Mouse (Mus musculus) myocyte (in vitro differentiated cells): ENCODE results near the gene Mars. TPM values are rescaled to one million over a fixed set of nuclear protein-coding genes. Genes with fewer than 3 reads are reported as not detected.

ENCODE experiments used
- H3K27me3 ChIP-seq: one replicate; pipeline ENCODE4 v1.6.1; 2011; ENCODE audit not compliant: control insufficient read depth, insufficient read depth, insufficient read length
- H3K36me3 ChIP-seq: one replicate; pipeline ENCODE4 v1.6.1; 2011; ENCODE audit not compliant: control insufficient read depth, insufficient read depth
- H3K4me2 ChIP-seq: one replicate; pipeline ENCODE4 v1.6.1; 2011; ENCODE audit warnings: low read depth, control low read depth
- H3K4me3 ChIP-seq: one replicate; pipeline ENCODE4 v1.5.1; 2011; ENCODE audit warnings: mild to moderate bottlenecking, control low read depth, moderate library complexity
- H3K79me2 ChIP-seq: one replicate; pipeline ENCODE4 v1.6.1; 2011; ENCODE audit not compliant: control insufficient read depth, insufficient read depth
- H3ac ChIP-seq: one replicate; pipeline ENCODE4 v1.6.1; 2011; ENCODE audit not compliant: control insufficient read depth, insufficient read length
- CEBPB ChIP-seq: IDR thresholded peaks from 2 replicates; pipeline ENCODE4 v1.6.1; 2011; ENCODE audit warnings: mild to moderate bottlenecking, moderate library complexity; ENCODE audit not compliant: poor library complexity, insufficient read depth, severe bottlenecking
- E2F4 ChIP-seq: IDR thresholded peaks from one replicate; pipeline ENCODE4 v1.6.1; 2011; ENCODE audit warnings: mild to moderate bottlenecking, control low read depth, moderate library complexity; ENCODE audit not compliant: insufficient read depth
- MAX ChIP-seq: IDR thresholded peaks from one replicate; pipeline ENCODE4 v1.6.1; 2011; ENCODE audit warnings: low read depth, mild to moderate bottlenecking, control low read depth
- MYOD1 ChIP-seq, 3 experiments: IDR thresholded peaks; one replicate each; pipeline ENCODE4 v1.6.1; 2011; ENCODE audit warnings: control low read depth in 2 of 3, low read depth in 2 of 3, mild to moderate bottlenecking in 2 of 3, moderate library complexity in 1 of 3; ENCODE audit not compliant: insufficient read length in 2 of 3, control insufficient read depth in 1 of 3
- MYOG ChIP-seq, 3 experiments: IDR thresholded peaks; one replicate each; pipeline ENCODE4 v1.6.1; 2011; ENCODE audit warnings: control low read depth in 2 of 3, low read depth in 2 of 3, mild to moderate bottlenecking in 2 of 3; ENCODE audit not compliant: insufficient read length in 2 of 3, control insufficient read depth in 1 of 3, insufficient read depth in 1 of 3
- POLR2A ChIP-seq: IDR thresholded peaks from one replicate; pipeline ENCODE4 v1.6.1; 2011; ENCODE audit warnings: low read depth, mild to moderate bottlenecking, control low read depth, moderate library complexity; ENCODE audit not compliant: insufficient read length
- POLR2AphosphoS2 ChIP-seq: IDR thresholded peaks from one replicate; pipeline ENCODE4 v1.6.1; 2011; ENCODE audit warnings: low read depth, control low read depth; ENCODE audit not compliant: insufficient read length
- REST ChIP-seq: IDR thresholded peaks from one replicate; pipeline ENCODE4 v1.6.1; 2011; ENCODE audit warnings: mild to moderate bottlenecking, control low read depth, moderate library complexity; ENCODE audit not compliant: insufficient read depth, insufficient read length
- SRF ChIP-seq: IDR thresholded peaks from one replicate; pipeline ENCODE4 v1.6.1; 2011; ENCODE audit warnings: low read depth; ENCODE audit not compliant: control insufficient read depth, insufficient read length
- TCF12 ChIP-seq: IDR thresholded peaks from one replicate; pipeline ENCODE4 v1.6.1; 2011; ENCODE audit warnings: mild to moderate bottlenecking, control low read depth; ENCODE audit not compliant: poor library complexity, insufficient read depth, severe bottlenecking
- TCF3 ChIP-seq: IDR thresholded peaks from one replicate; pipeline ENCODE4 v1.6.1; 2011; ENCODE audit warnings: low read depth, control low read depth; ENCODE audit not compliant: insufficient read length
- USF1 ChIP-seq: IDR thresholded peaks from one replicate; pipeline ENCODE4 v1.6.1; 2011; ENCODE audit warnings: low read depth, mild to moderate bottlenecking, control low read depth, moderate library complexity
- polyA plus RNA-seq: library from polyadenylated mRNA; unstranded; fragments of >200 nt; fragmentation: generic; extraction: Trizol; gene quantifications from one replicate; pipeline ENCODE4 v1.2.1, GENCODE M21; 2012; ENCODE audit warnings: missing spikeins

Gene Mars
- polyA plus RNA-seq, 1 experiment: 280 TPM

GRCm38 (mm10) chr10:127286730-127287129 lies 24.9 kb downstream of the Mars start:
- H3K4me2 ChIP-seq: peak overlapping the region; percentile 84
- peaks cover 17% of the 10 kb centered on the region for H3K36me3 ChIP-seq
- TF ChIP-seq MAX (no peak), POLR2A (no peak), REST (no peak), POLR2AphosphoS2 (no peak), E2F4 (no peak), MYOG (IDR thresholded peaks at IDR 0.05; ENCODE audit: control insufficient read depth in 1 of 3, insufficient read depth in 1 of 3, insufficient read length in 2 of 3, low read depth in 2 of 3) (no peak), SRF (no peak), TCF12 (no peak), MYOD1 (IDR thresholded peaks at IDR 0.05; ENCODE audit: control insufficient read depth in 1 of 3, insufficient read length in 2 of 3, low read depth in 2 of 3) (no peak), CEBPB (no peak)
- H3ac ChIP-seq: no peak overlapping the region
- H3K4me3 ChIP-seq: peak overlapping the region; percentile 100
- H3K27me3 ChIP-seq: no peaks in the 10 kb centered on the region
- H3K79me2 ChIP-seq: peaks cover 38% of the 10 kb centered on the region

GRCm38 (mm10) chr10:127286194-127286593 lies 25.4 kb downstream of the Mars start:
- H3K27me3 ChIP-seq: no peaks in the 10 kb centered on the region
- TF ChIP-seq POLR2A (no peak), REST (no peak), CEBPB (no peak), USF1 (no peak), TCF3 (no peak), SRF (no peak), MAX (no peak), POLR2AphosphoS2 (peak; percentile 8)
- peaks cover 17% of the 10 kb centered on the region for H3K36me3 ChIP-seq
- peak overlapping the region; percentile 100 for H3K4me3 ChIP-seq
- H3K79me2 ChIP-seq: peaks cover 33% of the 10 kb centered on the region
- H3ac ChIP-seq: no peak overlapping the region
- peak overlapping the region; percentile 84 for H3K4me2 ChIP-seq

DNA sequence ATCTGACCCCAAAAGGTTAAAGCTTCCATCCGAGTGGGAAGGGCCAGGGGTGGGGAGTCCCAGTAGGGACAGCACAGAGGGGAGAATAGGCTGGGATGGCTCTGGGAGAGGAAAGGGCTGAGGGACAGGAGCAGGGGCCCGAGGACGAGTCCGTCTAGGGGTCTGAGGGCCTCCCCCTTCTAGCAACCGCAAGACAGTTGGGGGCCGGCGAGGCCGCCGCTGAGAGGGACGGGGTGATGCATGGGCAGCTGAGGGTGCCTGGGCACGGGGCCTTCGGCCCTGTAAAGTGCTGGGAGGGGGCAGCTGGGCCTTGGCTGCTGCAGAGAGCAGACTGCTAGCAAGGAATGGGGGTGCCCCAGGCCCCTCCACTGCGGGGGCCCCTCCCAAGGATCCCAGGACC lies 25.9 kb downstream of the Mars start:
- no peak overlapping the region for H3K4me2 ChIP-seq
- TF ChIP-seq E2F4 (no peak), SRF (no peak), MYOD1 (IDR thresholded peaks at IDR 0.05; ENCODE audit: control insufficient read depth in 1 of 3, insufficient read length in 2 of 3, low read depth in 2 of 3) (no peak), USF1 (no peak), CEBPB (no peak), POLR2AphosphoS2 (no peak), TCF3 (no peak), POLR2A (no peak), MAX (no peak), TCF12 (no peak), REST (no peak), MYOG (IDR thresholded peaks at IDR 0.05; ENCODE audit: control insufficient read depth in 1 of 3, insufficient read depth in 1 of 3, insufficient read length in 2 of 3, low read depth in 2 of 3) (no peak)
- no peak overlapping the region for H3K4me3 ChIP-seq
- H3K79me2 ChIP-seq: peaks cover 27% of the 10 kb centered on the region
- H3K36me3 ChIP-seq: peaks cover 22% of the 10 kb centered on the region
- H3K27me3 ChIP-seq: no peaks in the 10 kb centered on the region
- H3ac ChIP-seq: no peak overlapping the region

GRCm38 (mm10) chr10:127284724-127285500 lies 26.7 kb downstream of the Mars start:
- Histone ChIP-seq H3K79me2 (peaks cover 27% of the 10 kb centered on the region), H3K4me3 (no peak overlapping the region), H3K4me2 (no peak overlapping the region), H3K27me3 (no peaks in the 10 kb centered on the region), H3ac (no peak overlapping the region), H3K36me3 (peaks cover 28% of the 10 kb centered on the region)
- TF ChIP-seq POLR2A (peak; percentile 10), USF1 (no peak)

DNA sequence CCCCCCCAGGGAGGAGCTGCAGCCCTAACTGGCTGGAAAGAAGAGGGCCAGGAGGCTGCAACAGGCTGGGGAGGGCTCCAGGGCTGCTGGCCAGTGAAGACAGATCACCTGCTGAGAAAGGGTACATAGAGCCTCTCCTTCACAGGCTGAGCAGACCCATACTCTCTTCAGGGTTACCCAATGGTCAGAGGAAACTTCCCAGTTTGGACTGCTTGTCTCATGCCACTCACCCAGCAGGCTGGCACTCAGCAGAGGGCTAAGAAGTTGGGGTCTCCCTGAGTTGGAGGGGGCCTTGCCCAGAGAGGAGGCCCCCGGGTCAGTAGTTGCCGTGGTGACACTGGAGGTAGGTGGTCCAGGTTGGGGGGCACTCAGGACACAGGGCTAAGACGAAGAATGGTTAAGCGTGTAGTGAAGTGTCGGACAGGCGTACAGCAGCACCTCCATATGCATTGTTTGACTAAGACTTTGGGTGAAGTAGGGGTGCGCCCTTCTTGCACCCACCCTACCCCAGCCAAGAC lies 27.4 kb downstream of the Mars start:
- Histone ChIP-seq H3K4me2 (no peak overlapping the region), H3K27me3 (no peaks in the 10 kb centered on the region), H3ac (no peak overlapping the region), H3K79me2 (peaks cover 27% of the 10 kb centered on the region), H3K4me3 (no peak overlapping the region), H3K36me3 (peaks cover 34% of the 10 kb centered on the region)
- no peak for TF ChIP-seq E2F4
- TF ChIP-seq TCF12: no peak
- TF ChIP-seq TCF3: no peak
- no peak for TF ChIP-seq MYOG (IDR thresholded peaks at IDR 0.05; ENCODE audit: control insufficient read depth in 1 of 3, insufficient read depth in 1 of 3, insufficient read length in 2 of 3, low read depth in 2 of 3)
- TF ChIP-seq SRF: no peak
- TF ChIP-seq POLR2AphosphoS2: peak; percentile 59
- TF ChIP-seq CEBPB: no peak
- no peak for TF ChIP-seq MAX
- no peak for TF ChIP-seq MYOD1 (IDR thresholded peaks at IDR 0.05; ENCODE audit: control insufficient read depth in 1 of 3, insufficient read length in 2 of 3, low read depth in 2 of 3)
- peak; percentile 22 for TF ChIP-seq POLR2A
- TF ChIP-seq USF1: no peak
